Mouse (Mus musculus): ENCODE results near the gene Rpl36-ps4. TPM values are rescaled to one million over a fixed set of nuclear protein-coding genes. Genes with fewer than 3 reads are reported as not detected.

The Rpl36-ps4 gene
- not detected in 2 replicates for total RNA-seq (2021)
- long read RNA-seq: 0 reads

DNA sequence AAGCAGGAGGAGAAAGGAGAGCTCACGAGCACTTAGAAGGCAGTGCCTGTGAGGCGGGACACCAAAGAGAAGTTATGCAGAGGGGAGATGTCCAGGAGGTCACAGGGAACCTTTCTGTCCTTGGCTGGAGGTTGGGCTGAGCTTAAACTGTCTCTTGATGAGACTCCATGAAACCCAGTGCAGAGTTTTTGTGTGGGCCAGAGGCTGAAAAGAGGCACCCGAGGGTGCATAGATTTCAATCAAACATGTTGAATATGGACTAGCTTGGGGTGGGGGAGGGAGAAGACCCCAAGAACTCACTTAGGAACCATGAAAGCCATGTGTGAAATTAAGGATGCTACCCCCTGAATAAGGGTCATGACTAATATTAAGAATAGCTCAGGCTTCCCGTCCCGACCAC lies at the start of gene Rpl36-ps4:
TSS of gene Rpl36-ps4 (plus strand) at position 301 of the 400 bp plus-strand sequence.
- no peak for DNase-seq

DNA sequence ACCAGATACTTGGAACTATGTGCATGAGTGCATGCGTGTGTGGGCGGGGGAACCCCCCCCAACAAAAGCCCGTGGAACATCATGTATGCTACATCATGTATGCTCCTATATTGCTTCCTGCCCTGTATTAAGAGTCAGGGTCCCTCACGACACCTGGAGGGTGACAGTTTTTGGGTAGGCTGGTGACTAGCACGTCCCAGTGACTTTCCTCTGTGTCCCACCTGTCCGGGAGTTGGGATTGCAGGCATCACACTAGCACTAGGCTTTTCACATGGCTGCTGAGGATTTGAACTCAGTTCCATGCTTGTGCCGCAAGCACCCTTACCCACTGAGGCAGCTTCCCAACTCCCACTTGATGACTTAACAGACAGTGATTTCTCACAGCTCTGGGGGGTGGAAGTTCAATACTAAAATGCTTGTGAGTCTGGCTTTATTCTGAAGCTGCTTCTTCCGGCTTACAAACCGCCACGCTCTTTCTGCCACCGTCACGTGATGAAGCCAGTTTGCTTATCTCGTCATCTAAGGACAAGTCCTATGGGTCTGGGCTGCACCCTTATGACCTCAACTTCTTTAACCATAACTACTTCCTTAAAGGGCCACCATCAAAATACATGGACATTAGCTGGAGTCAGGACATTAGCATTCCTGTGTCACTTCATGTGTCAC lies 49.2 kb upstream of the Rpl36-ps4 start:
- no peak for DNase-seq

DNA sequence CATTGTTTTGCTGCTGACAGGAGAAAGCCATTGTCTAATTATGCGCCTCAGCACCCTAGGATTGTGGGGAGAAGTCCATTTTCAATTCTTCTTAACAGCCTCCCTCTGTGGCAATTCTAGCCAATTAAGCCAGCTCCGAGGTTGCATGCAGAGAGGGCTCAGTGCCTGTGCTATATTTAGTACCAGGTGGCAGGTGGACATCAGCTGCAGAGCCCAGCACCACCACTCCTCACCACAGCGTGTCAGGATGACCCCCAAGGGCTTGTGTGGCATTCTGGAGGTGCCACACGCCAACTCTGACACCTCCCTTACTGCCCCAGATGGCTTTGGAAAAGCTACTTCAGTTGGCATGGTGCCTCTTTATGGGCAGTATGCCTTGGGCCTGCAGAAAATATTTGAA lies 48.5 kb upstream of the Rpl36-ps4 start:
- no peak for DNase-seq

DNA sequence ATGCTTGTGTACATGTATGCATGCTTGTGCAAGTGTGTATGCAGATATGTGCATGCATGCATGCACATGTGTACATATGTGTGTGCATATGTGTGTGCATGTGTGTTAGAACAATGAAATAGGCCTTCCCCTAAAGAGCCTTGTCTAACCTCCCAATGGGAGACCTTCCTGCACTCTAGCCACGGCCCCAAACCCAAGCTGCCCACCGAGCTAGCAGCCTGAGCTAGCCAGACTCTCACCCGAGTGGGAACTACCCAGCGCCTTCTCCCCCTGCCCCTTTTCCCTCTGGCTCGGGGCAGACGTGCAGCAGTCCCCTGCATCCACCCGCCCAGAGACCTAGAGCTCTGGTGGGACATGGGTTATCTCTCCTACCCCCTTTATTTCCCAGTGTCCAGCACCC lies 47.3 kb upstream of the Rpl36-ps4 start:
- no peak for DNase-seq

DNA sequence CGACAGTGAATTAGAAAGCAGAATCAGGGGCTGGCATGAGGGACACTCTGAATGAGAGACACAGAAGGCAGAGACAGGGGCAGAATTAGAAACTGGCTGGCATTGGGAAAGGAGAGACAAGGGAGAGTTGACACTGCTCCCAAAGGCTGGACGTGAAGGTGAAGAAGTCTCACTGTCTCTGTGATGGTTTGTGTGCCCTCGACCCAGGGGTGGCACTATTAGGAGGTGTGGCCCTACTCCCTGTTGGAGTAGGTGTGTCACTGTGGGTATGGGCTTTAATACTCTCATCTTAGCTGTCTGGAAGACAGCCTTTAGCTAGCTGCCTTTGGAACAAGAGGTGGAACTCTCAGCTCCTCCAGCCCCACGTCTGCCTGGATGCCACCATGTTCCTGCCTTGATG lies 46.8 kb upstream of the Rpl36-ps4 start:
- DNase-seq: no peak

DNA sequence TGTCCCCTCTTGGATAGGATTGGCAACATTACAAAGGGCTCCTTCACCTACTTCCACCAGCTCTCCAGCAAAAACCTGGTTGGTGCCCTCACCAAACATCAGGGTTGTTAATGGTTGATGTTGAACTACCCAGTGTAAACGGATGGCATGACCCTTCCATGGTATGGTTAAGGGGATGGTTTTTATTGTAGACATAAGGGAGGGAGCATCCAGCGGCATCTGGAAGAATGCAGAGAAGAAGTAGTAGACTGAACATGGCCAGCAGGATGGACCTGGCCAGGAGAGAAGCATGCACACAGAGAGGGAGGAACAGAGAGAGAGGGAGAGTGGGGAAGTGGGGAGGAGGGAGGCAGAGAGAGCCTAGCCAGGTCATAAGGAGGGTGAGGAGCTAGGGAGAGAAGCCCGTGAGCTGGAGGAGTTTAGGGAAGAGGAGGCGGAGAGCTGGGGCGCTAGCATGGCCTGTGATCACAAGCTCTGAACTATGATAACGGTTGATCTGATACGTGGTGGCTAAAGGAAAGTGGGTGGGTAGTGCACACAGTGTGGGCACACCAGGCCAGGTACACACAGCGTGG lies 45.3 kb upstream of the Rpl36-ps4 start:
- DNase-seq: no peak

DNA sequence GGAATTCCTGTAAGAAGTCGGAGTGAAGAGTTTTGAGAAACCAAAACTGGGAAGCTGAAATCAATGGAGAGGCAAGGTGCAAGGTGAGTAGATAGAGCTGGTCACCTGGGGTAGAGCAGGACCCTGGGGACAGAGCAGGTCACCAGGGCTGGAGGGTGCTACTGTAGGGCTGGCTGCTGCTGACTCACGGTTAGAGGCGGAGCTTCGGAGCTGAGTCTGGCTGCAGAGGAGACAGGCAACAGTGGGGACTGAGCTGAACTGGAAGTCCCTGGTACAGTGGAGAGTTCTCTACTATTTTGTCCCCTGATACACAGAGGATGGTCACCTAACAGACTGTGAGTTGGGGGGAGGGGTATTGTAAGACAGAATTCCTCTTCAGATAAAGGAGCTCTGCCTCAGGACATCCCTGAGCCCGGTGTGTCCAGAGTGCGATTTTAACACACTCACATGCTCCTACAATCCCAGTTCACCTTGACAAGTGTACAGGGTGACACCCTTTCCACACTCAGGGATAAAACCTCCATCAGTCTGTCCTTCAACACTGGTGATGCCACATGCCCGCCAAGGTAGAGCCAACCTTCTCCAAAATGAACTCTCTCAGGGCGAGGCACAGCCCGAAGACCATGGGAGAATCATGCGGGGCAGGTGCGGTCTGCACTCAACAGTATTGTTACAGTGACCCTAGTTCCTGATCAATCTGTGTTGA lies 44.3 kb upstream of the Rpl36-ps4 start:
- DNase-seq: peak; percentile 25

DNA sequence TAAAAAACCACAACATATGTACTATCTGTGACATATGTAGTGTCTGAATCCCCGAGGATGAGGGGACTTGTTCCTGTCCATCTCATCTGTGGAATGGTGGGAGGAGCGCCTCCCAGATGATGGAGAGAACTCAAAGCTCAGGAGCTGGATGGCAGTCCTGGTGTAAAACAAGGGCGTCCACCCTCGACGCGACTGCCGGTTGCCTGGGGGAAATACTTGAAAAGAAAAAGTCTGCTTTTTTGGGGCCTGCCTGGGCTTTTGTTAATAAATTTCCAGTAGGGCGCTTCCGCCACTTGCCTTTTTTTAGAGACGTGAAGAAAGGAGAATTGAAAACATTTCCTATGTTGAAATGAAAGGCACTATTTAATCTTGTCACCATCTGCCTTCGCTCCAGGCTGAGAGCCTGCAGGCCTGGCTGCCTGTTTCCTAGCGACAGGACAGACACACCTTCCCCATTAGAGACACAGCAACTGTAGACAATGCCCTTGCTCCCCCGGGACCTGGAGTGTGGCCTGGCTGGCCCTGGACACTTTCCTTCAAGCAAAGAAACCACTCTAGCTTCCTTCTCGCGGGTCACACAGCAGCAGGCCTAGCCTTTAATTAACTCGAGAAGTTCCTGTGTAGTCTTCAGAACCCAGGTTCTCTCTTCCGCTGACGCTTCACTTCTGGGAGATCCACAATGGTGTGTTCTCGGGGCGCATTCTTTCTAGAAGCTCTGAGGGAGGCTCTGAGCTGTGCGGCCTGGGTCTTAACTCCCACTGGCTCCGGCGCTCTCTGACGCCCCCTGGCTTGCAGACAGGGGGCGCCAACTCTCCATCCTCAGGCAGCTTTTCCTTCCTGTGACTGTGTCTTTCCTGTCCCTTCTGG lies 43.3 kb upstream of the Rpl36-ps4 start:
- DNase-seq: peak; percentile 15

DNA sequence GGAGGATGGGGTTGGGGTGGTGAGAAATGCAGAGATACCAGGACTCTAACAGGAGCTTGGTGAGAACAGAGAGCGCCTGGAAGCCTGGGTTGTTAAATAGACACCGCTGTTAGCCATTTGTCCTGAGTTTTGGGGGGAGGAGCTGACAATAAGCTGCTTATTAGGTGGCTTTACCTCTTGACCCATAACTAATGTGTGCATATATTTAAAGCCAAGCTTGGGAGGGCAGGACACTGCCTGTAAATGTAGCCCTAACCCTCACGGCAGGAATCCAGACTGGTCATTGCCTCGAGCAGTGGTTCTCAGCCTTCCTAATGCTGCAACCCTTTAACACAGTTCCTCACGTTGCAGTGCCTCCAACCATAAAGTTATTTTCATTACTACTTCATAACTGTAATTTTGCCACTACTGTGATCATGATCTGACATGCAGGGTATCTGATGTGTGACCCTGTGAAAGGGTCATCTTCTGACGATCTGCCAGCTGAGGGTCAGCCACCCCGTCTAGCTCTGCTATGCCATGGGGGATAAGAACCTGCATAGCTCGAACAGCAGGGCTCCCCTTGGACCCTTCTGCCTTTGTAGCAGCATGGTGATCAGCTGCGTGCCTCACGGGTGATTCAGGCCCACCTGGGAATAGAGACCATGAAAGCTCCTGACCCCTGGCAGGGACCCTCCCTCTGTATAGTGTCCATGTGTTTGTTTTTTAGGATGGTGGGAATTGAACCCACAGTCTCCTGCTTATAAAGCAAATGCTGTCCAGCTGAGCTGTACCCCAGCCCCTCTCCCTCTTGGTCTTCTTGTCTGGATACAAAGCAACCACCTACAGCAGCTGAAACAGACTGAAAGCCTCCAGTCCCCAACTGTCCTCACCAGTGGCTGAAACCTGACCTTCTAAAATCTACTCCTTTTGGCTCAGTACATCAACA lies 42.0 kb upstream of the Rpl36-ps4 start:
- DNase-seq: no peak

DNA sequence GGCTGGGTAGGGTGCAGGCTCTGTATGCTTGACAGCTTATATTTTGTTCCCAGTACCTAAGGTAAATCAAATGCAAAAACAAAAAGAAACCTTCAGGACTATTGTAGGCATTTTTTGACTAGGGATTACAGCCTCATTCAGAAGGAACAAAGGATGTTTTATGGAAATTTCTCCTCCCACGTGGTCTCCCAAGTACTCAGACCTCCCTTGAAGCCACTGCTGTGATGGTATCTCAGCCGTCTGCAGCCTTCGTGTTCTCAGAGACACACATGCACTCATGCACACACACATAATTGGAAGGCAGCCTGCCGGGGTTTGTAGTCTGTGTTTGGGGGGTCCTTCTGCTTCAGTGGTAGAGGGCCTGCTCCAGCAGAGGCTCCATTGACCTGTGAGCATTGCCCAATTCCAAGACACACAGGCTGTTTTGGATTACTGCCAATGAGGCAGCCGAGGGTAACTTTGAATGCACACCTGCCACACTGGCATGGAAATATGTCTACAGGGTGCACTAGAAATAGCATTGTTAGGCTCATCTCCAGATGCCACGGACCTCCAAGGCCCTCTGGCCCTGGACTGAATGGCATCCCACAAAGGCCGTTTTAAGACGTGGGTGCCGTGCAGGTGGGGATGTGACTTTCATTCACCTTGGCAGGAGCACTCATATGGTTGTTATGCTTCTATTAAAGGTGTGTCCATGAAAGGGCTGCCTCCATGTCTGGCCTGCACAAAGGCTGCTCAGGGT lies 41.1 kb upstream of the Rpl36-ps4 start:
- DNase-seq: no peak

DNA sequence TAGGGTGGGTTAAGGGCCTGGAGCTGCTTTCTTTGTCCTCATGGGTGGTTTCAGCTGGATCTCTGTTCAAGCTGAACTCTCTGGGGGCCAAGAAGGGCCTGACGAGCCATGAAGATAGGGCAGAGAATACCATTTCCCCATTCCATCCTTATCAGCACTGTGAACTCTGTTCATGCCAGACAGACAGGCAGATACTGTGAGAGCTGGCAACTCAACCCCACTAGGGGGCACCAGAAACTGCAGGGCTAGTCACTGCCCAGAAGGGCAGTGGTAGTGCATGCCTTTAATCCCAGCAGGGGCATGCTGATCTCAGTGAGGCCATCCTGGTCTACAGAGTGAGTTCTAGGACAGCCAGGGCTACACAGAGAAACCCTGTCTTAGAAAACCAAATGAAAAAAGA lies 38.2 kb upstream of the Rpl36-ps4 start:
- DNase-seq: peak; percentile 61

DNA sequence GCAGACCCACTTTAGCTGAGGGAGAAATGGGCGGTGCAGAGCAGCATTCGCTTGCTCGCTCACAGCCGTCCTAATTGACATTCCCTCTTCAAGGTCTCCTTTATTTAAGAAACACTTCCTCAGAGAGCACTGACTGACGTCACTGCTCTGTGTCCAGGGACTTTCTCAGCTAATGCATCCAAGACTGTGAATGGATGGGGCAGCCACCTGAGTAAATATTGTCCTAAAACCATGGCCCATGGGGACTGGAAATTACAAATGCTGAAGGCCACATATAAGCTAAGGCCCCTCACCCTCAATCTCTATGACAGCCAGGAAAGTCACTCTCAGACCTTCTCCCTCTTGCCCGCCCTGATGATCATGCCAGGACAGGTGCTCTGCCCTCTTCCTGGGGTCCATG lies 23.6 kb upstream of the Rpl36-ps4 start:
- DNase-seq: no peak

DNA sequence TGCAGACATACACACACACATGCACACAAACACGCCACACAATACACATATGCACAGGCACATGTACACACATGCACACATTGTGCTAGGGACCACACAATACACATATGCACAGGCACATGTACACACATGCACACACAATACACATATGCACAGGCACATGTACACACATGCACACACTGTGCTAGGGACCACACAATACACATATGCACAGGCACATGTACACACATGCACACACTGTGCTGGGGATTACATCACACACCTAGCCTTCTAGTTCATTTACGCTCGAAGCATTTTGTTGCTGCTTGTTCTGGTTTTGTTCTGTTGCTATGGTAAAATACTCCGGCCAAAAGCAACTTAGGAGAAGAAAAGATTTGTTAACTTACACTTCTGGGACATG lies 20.1 kb upstream of the Rpl36-ps4 start:
- no peak for DNase-seq

DNA sequence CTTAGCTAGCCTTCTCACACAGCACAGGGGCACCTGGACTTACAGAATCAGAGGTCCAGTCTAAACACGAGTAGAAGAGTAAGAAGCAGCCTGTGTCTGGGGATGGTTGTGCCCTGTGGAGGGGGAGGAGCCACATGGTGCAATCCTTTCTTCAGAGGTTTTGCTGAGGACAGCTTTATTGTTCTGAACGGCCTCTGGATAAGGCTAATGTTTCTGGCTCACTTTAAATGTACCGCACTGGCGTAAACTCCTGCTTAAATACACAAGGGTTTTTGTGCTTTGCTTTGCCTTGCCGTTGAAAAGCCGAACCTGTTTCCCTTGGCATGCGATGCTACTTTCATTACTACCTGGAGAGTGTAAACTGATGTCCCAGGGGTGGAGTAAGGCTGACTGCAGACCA lies 19.6 kb upstream of the Rpl36-ps4 start:
- DNase-seq: no peak

DNA sequence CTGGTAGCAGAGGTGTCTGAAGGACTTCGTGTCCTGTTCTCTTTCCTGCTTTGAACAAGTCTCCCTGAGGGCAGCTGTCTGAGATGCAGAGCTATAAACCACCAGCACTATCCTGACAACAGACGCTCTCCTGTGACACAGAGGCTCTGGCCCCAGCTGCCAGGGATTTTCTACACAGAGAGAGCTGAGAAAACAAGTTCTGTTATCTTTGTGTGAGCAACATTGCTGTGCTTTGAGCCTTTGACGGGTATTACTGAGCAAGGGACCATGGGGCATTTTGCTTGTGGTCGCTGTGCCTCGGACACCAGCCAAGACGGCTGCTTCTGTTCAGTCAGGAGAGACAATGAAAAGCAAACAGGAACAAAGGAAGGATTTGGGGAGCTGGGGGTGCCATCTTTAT lies 17.6 kb upstream of the Rpl36-ps4 start:
- DNase-seq: no peak

DNA sequence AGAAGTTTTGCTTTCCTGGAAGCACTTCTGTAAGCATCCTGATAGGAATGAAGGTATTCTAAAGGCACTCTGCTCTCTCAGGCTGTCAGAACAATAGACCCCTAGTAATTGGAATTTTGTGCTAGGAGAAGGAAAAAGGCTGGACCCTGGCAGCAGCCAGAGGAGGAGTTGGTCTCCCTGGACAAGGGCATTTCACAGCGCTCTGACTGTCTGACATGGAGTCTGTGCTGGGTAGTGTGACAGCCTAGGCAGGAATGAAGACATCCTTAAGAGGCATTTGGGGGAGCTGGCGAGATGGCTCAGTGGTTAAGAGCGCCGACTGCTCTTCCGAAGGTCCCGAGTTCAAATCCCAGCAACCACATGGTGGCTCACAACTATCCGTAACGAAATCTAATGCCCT lies 17.1 kb upstream of the Rpl36-ps4 start:
- DNase-seq: no peak

DNA sequence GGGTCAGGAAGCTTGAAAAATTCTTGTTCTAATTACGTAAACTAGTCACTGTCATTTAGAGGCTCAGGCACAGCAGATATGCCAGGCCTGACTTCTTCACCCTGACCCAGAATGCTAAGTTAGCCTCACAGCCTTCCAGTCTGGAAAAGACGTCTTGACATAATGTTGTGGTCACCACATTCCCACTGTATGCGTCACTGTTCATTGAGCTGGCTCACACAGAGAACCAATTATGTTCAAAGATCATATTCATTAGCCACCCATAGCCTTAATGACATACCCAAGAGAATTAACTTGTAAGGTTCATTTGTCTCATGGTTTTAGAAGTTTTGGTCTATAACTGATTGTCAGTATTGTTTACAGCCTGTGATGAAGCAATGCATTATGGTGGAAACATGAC lies 5.4 kb upstream of the Rpl36-ps4 start:
- no peak for DNase-seq

DNA sequence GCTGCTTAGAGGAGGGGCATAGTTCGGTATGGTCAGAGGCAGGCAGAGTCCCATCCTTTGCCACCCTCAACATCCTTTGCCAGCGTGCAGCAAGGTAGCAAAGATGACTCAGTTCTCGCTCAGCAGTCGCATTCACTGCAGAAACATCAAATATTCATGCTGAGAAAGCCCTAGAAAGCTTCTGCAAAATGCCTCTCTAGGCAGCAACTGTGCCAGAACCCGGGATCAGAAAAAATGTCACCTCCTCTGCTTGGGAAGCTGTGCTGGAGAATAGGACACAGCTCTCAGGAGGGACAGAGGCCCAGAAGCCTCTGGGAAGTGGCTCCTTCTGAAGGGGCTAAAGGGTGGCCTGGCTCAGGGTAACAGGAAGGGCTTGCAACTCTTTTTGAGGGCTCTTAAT lies 2.7 kb upstream of the Rpl36-ps4 start:
- DNase-seq: no peak

DNA sequence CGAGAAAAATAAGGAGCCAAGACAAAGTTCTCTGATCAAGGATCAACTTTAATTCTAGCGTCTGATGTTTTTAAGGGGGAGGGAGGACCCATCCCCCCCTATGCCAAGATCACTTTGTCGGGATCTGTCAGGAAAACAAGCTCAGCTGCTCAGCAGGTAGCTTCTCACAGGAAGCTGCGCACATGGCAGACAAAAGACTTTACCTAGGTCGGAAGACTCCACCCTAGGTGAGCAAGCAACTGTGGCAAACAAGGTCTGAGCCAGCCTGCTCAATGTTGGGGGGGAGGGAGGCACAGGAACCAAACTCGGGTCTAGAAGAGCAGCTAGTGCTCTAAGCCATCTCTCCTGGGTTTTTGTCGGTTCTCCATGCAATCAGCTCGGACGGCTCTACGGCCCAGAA lies 13.5 kb downstream of the Rpl36-ps4 start:
- DNase-seq: no peak

DNA sequence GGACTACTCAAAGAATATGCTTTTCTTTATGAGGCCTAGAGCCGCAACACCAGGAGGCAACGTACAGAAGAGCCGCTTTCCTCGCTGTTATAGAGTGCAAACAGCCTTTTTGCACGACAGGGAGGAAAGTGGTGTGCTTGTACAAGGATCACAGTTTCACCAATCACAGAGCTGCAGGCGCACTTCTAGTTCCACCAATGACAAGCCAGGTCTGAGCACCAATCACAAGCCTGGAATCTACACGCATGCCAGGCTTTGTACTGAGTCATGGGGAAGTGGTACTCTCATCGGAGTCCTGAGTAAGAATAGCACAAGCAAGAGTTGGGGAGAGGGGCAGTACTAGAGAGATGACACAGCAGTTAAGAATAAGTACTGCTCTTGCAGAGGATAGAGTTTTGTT lies 14.0 kb downstream of the Rpl36-ps4 start:
- DNase-seq: no peak

DNA sequence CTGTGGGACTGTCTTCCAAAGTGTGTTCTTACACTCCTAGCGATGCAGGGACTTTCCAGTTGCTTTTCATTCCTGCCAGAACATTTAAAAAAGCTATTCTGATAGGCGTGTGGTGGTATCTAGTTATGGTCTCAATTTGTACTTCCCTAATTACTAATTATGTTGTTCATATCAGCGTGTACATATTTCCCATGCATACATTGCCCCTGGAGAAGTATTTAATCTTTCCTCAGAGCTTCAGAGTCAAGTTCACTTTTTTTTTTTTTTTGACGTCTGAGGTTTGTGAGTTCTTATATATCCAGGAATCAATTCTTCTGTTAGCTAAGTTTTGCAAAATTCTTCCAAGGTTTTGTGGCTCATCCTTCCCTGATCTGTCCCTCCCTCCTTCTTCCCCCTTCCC lies 15.4 kb downstream of the Rpl36-ps4 start:
- DNase-seq: no peak

Measured in adrenal gland, postnatal 25 days (tissue).